Mouse (Mus musculus) testis, adult 2 months (tissue): ENCODE results near the gene Fibin.

Source experiments
- CTCF ChIP-seq: fragments of 200-500 bp; IDR thresholded peaks from 2 replicates; pipeline ENCODE4 v1.5.1; 2012; ENCODE audit warnings: low read depth, mild to moderate bottlenecking, inconsistent platforms, low read length, moderate library complexity; ENCODE audit not compliant: control insufficient read depth, insufficient read depth, insufficient replicate concordance
- POLR2A ChIP-seq: fragments of 200-500 bp; IDR thresholded peaks from 2 replicates; pipeline ENCODE4 v1.6.1; 2012; ENCODE audit warnings: low read depth, mild to moderate bottlenecking, inconsistent platforms, low read length, moderate library complexity; ENCODE audit not compliant: control insufficient read depth

- TF ChIP-seq POLR2A (no peak), CTCF (no peak)
Measured at GRCm38 (mm10) chr2:110379811-110380210, 16.8 kb upstream of the Fibin start.
